Mouse (Mus musculus): ENCODE data around the gene Prss16. TPM values are rescaled to one million over a fixed set of nuclear protein-coding genes. Genes with fewer than 3 reads are reported as not detected.
"Not testable (repeated sequence)": the region's sequence is repeated elsewhere in the genome, so short reads cannot be mapped to it uniquely, and the experiment has no call there.

The Prss16 gene
- polyA plus RNA-seq, 1 experiment from 2014 or later: not detected

- Histone ChIP-seq H3K4me2 (replicated peaks) (peak overlapping the region; percentile 84), H3K4me3 (replicated peaks) (peak overlapping the region; percentile 42), H3K9me3 (no peaks in the 10 kb centered on the region), H3K27me3 (no peaks in the 10 kb centered on the region), H3K9ac (replicated peaks) (peak overlapping the region; percentile 59), H3K36me3 (no peaks in the 10 kb centered on the region), H3K27ac (peak overlapping the region; percentile 81), H3K4me1 (replicated peaks) (peaks cover 27% of the 10 kb centered on the region)
- no peak for ATAC-seq
- WGBS: 2% methylated on average over 13 of the region's 13 CpGs
Measured at GRCm38 (mm10) chr13:22041651-22042567, 32.4 kb upstream of the Prss16 start.

- peak within 1 kb of the TSS; percentile 69 for H3K9ac ChIP-seq (replicated peaks)
- not testable (repeated sequence) for H3K9me3 ChIP-seq, H3K27me3 ChIP-seq, H3K36me3 ChIP-seq
- WGBS: 1% methylated on average over 24 of the region's 27 CpGs
- peak within 1 kb of the TSS; percentile 90 for H3K27ac ChIP-seq
- ATAC-seq: peak; percentile 49
- peak within 1 kb of the TSS; percentile 47 for H3K4me3 ChIP-seq (replicated peaks)
- peaks cover 34% of the 10 kb centered on the region for H3K4me1 ChIP-seq (replicated peaks)
- peak within 1 kb of the TSS; percentile 84 for H3K4me2 ChIP-seq (replicated peaks)
Measured at GRCm38 (mm10) chr13:22041142-22041536, 31.6 kb upstream of the Prss16 start, which contains the start of gene Hist1h4i. Hist1h4i (minus strand) TSS chr13:22041362.

- ATAC-seq: peak; percentile 37
- Histone ChIP-seq H3K36me3 (no peaks in the 10 kb centered on the region), H3K27ac (peak overlapping the region; percentile 90), H3K9ac (replicated peaks) (peak overlapping the region; percentile 69), H3K9me3 (no peaks in the 10 kb centered on the region), H3K4me3 (replicated peaks) (peak overlapping the region; percentile 47), H3K4me1 (replicated peaks) (peaks cover 35% of the 10 kb centered on the region), H3K4me2 (replicated peaks) (peak overlapping the region; percentile 84), H3K27me3 (no peaks in the 10 kb centered on the region)
- under 1% methylated on average over 24 of the region's 24 CpGs for WGBS
Measured at GRCm38 (mm10) chr13:22040464-22041141, 31.1 kb upstream of the Prss16 start.

GRCm38 (mm10) chr13:22039951-22040463, 30.5 kb upstream of the Prss16 start:
- Histone ChIP-seq H3K4me1 (replicated peaks) (peaks cover 36% of the 10 kb centered on the region), H3K27ac (peak overlapping the region; percentile 90), H3K4me3 (replicated peaks) (peak overlapping the region; percentile 47), H3K9me3 (no peaks in the 10 kb centered on the region), H3K9ac (replicated peaks) (peak overlapping the region; percentile 69; the same call in 1 of the 2 replicates), H3K36me3 (no peaks in the 10 kb centered on the region), H3K27me3 (no peaks in the 10 kb centered on the region), H3K4me2 (replicated peaks) (peak overlapping the region; percentile 84)
- 5% methylated on average over 2 of the region's 2 CpGs for WGBS
- ATAC-seq: no peak

- 65% methylated on average over 5 of the region's 5 CpGs for WGBS
- Histone ChIP-seq H3K9ac (replicated peaks) (no peak overlapping the region), H3K27ac (no peak overlapping the region), H3K4me1 (replicated peaks) (peaks cover 41% of the 10 kb centered on the region), H3K27me3 (no peaks in the 10 kb centered on the region), H3K36me3 (no peaks in the 10 kb centered on the region), H3K4me2 (replicated peaks) (no peak overlapping the region), H3K9me3 (no peaks in the 10 kb centered on the region), H3K4me3 (replicated peaks) (no peak overlapping the region)
- ATAC-seq: no peak
Measured at GRCm38 (mm10) chr13:22039364-22039763, 29.8 kb upstream of the Prss16 start.

- Histone ChIP-seq H3K27ac (no peak overlapping the region), H3K27me3 (no peaks in the 10 kb centered on the region), H3K4me3 (replicated peaks) (no peak overlapping the region), H3K9me3 (no peaks in the 10 kb centered on the region), H3K9ac (replicated peaks) (no peak overlapping the region), H3K36me3 (no peaks in the 10 kb centered on the region), H3K4me2 (replicated peaks) (no peak overlapping the region), H3K4me1 (replicated peaks) (peaks cover 39% of the 10 kb centered on the region)
- ATAC-seq: no peak
- 84% methylated on average over 2 of the region's 2 CpGs for WGBS
Measured at GRCm38 (mm10) chr13:22037415-22037814, 27.9 kb upstream of the Prss16 start.

GRCm38 (mm10) chr13:22036986-22037385, 27.4 kb upstream of the Prss16 start:
- Histone ChIP-seq H3K9ac (replicated peaks) (peak overlapping the region; percentile 57), H3K4me1 (replicated peaks) (peaks cover 35% of the 10 kb centered on the region), H3K9me3 (no peaks in the 10 kb centered on the region), H3K4me2 (replicated peaks) (peak overlapping the region; percentile 70), H3K4me3 (replicated peaks) (peak overlapping the region; percentile 43), H3K27me3 (no peaks in the 10 kb centered on the region), H3K27ac (no peak overlapping the region; the same call in 1 of the 2 replicates), H3K36me3 (no peaks in the 10 kb centered on the region)
- 61% methylated on average over 3 of the region's 3 CpGs for WGBS
- ATAC-seq: no peak

- peak; percentile 27; the same call in 1 of the 2 replicates for ATAC-seq
- Histone ChIP-seq H3K4me2 (replicated peaks) (peak overlapping the region; percentile 70), H3K4me3 (replicated peaks) (peak overlapping the region; percentile 43), H3K27ac (peak overlapping the region; percentile 75), H3K9me3 (no peaks in the 10 kb centered on the region), H3K27me3 (no peaks in the 10 kb centered on the region), H3K9ac (replicated peaks) (peak overlapping the region; percentile 57), H3K4me1 (replicated peaks) (peaks cover 31% of the 10 kb centered on the region), H3K36me3 (no peaks in the 10 kb centered on the region)
- WGBS: 2% methylated on average over 22 of the region's 23 CpGs
Measured at GRCm38 (mm10) chr13:22036149-22036956, 26.8 kb upstream of the Prss16 start.

GRCm38 (mm10) chr13:22035267-22036148, 26.0 kb upstream of the Prss16 start, which contains the start of the genes Hist1h2ah and Hist1h2bk:
Hist1h2ah (minus strand) TSS chr13:22035568.
Hist1h2bk (plus strand) TSS chr13:22035870.
- H3K4me3 ChIP-seq (replicated peaks): peak within 1 kb of the TSS; percentile 43
- H3K36me3 ChIP-seq, H3K27me3 ChIP-seq, H3K9me3 ChIP-seq: not testable (repeated sequence)
- peak within 1 kb of the TSS; percentile 57 for H3K9ac ChIP-seq (replicated peaks)
- under 1% methylated on average over 24 of the region's 69 CpGs for WGBS
- H3K4me1 ChIP-seq (replicated peaks): peaks cover 27% of the 10 kb centered on the region
- peak within 1 kb of the TSS; percentile 80 for H3K27ac ChIP-seq
- H3K4me2 ChIP-seq (replicated peaks): peak within 1 kb of the TSS; percentile 70
- ATAC-seq: peak; percentile 98

GRCm38 (mm10) chr13:22034443-22035266, 25.1 kb upstream of the Prss16 start:
- peak overlapping the region; percentile 54 for H3K9ac ChIP-seq (replicated peaks)
- ATAC-seq: no peak
- no peaks in the 10 kb centered on the region for H3K27me3 ChIP-seq
- peak overlapping the region; percentile 70 for H3K4me2 ChIP-seq (replicated peaks)
- H3K4me1 ChIP-seq (replicated peaks): peaks cover 19% of the 10 kb centered on the region
- H3K4me3 ChIP-seq (replicated peaks): peak overlapping the region; percentile 43
- H3K27ac ChIP-seq: no peak overlapping the region
- no peaks in the 10 kb centered on the region for H3K36me3 ChIP-seq
- WGBS: under 1% methylated on average over 14 of the region's 14 CpGs
- no peaks in the 10 kb centered on the region for H3K9me3 ChIP-seq
